Mouse (Mus musculus) CH12.LX (cell line): Measurements from ENCODE around the gene Cd27. TPM values are rescaled to one million over a fixed set of nuclear protein-coding genes. Genes with fewer than 3 reads are reported as not detected.

Experiments used
- DNase-seq: peaks from one replicate; pipeline ENCODE4 v3.0.0-alpha.2; 2013; ENCODE audit errors: extremely low read depth
- H3K27ac ChIP-seq: 2 replicates; pipeline ENCODE4 v1.5.1; 2012; ENCODE audit warnings: low read depth, mild to moderate bottlenecking, control low read depth, moderate library complexity; ENCODE audit not compliant: insufficient read depth
- H3K27me3 ChIP-seq: replicated peaks from 2 replicates; pipeline ENCODE3; 2012; ENCODE audit warnings: inconsistent platforms
- H3K36me3 ChIP-seq, 2 experiments: replicated peaks in 1 of 2; 2 replicates each; pipeline versions ENCODE3 to v1.6.1; 2012; ENCODE audit warnings: inconsistent platforms in 1 of 2, low read length in 1 of 2, mild to moderate bottlenecking in 1 of 2, mixed read lengths in 1 of 2, moderate library complexity in 1 of 2; ENCODE audit not compliant: control insufficient read depth in 1 of 2, insufficient read depth in 1 of 2
- H3K4me1 ChIP-seq, 2 experiments: 2 replicates each; pipeline ENCODE4 v1.6.1; 2012; ENCODE audit warnings: inconsistent platforms in 1 of 2, moderate library complexity in 1 of 2; ENCODE audit not compliant: insufficient read depth in 2 of 2, control insufficient read depth in 1 of 2
- H3K4me2 ChIP-seq: 2 replicates; pipeline ENCODE4 v1.6.1; 2012; ENCODE audit warnings: low read depth, mild to moderate bottlenecking, control low read depth; ENCODE audit not compliant: poor library complexity, insufficient read depth, severe bottlenecking
- H3K4me3 ChIP-seq, 3 experiments: fragments of 150-350 bp in 1 of 3; sonication (generic) in 1 of 3; replicated peaks in 1 of 3; 2 replicates each; pipeline versions ENCODE3 to v1.5.1; 2011 to 2012; ENCODE audit warnings: low read depth in 2 of 3, low read length in 2 of 3, mild to moderate bottlenecking in 2 of 3, moderate library complexity in 2 of 3, control low read depth in 1 of 3, improper control_type of control experiment in 1 of 3, inconsistent platforms in 1 of 3, mixed read lengths in 1 of 3; ENCODE audit not compliant: poor library complexity in 1 of 3
- H3K79me2 ChIP-seq: replicated peaks from 2 replicates; pipeline ENCODE4 v1.6.1; 2012; ENCODE audit warnings: mild to moderate bottlenecking, moderate library complexity; ENCODE audit not compliant: control insufficient read depth, poor library complexity, insufficient read depth, severe bottlenecking; ENCODE audit errors: extremely low read depth
- H3K9ac ChIP-seq: 2 replicates; pipeline ENCODE4 v1.6.1; 2012; ENCODE audit warnings: low read depth, mild to moderate bottlenecking, control low read depth, moderate library complexity; ENCODE audit not compliant: insufficient read depth
- H3K9me3 ChIP-seq: replicated peaks from 2 replicates; pipeline ENCODE3; 2012; ENCODE audit warnings: low read length, inconsistent platforms, mixed read lengths
- CHD2 ChIP-seq: IDR thresholded peaks from 2 replicates; pipeline ENCODE4 v1.6.1; 2011; ENCODE audit warnings: low read length, improper control_type of control experiment
- ELF1 ChIP-seq: IDR thresholded peaks from 2 replicates; pipeline ENCODE4 v1.6.1; 2014; ENCODE audit warnings: low read depth, mild to moderate bottlenecking, inconsistent platforms, low read length, improper control_type of control experiment
- EP300 ChIP-seq: IDR thresholded peaks from 2 replicates; pipeline ENCODE4 v1.6.1; 2011; ENCODE audit warnings: low read length, improper control_type of control experiment
- HCFC1 ChIP-seq: IDR thresholded peaks from 2 replicates; pipeline ENCODE4 v1.6.1; 2012; ENCODE audit warnings: low read depth, mild to moderate bottlenecking, inconsistent platforms, low read length, improper control_type of control experiment
- IRF4 ChIP-seq: IDR thresholded peaks from 2 replicates; pipeline ENCODE4 v1.6.1; 2014; ENCODE audit warnings: low read depth, mild to moderate bottlenecking, inconsistent platforms, low read length, improper control_type of control experiment
- JUN ChIP-seq: IDR thresholded peaks from 2 replicates; pipeline ENCODE4 v1.6.1; 2011; ENCODE audit warnings: low read depth, mild to moderate bottlenecking, low read length, improper control_type of control experiment, moderate library complexity; ENCODE audit not compliant: insufficient read depth
- KAT2A ChIP-seq: IDR thresholded peaks from 2 replicates; pipeline ENCODE4 v1.6.1; 2012; ENCODE audit warnings: low read length, improper control_type of control experiment, inconsistent platforms; ENCODE audit not compliant: insufficient replicate concordance
- MAX ChIP-seq: IDR thresholded peaks from 2 replicates; pipeline ENCODE4 v1.6.1; 2011; ENCODE audit warnings: low read length, improper control_type of control experiment
- MEF2A ChIP-seq: IDR thresholded peaks from 2 replicates; pipeline ENCODE4 v1.6.1; 2014; ENCODE audit warnings: low read depth, mild to moderate bottlenecking, inconsistent platforms, low read length, improper control_type of control experiment, borderline replicate concordance
- MXI1 ChIP-seq: IDR thresholded peaks from 2 replicates; pipeline ENCODE4 v1.6.1; 2011; ENCODE audit warnings: mild to moderate bottlenecking, low read depth, low read length, improper control_type of control experiment
- NELFE ChIP-seq: IDR thresholded peaks from 2 replicates; pipeline ENCODE4 v1.6.1; 2011; ENCODE audit warnings: low read depth, low read length, improper control_type of control experiment
- POLR2A ChIP-seq: IDR thresholded peaks from 2 replicates; pipeline ENCODE4 v1.6.1; 2011; ENCODE audit warnings: low read depth, mild to moderate bottlenecking, improper control_type of control experiment, low read length
- TBP ChIP-seq: conservative IDR thresholded peaks from 2 replicates; pipeline ENCODE4 v1.6.1; 2011; ENCODE audit warnings: low read depth, low read length, improper control_type of control experiment
- TCF12 ChIP-seq: IDR thresholded peaks from 2 replicates; pipeline ENCODE4 v1.6.1; 2014; ENCODE audit warnings: low read depth, mild to moderate bottlenecking, inconsistent platforms, low read length, improper control_type of control experiment
- UBTF ChIP-seq: IDR thresholded peaks from 2 replicates; pipeline ENCODE4 v1.6.1; 2012; ENCODE audit warnings: low read depth, mild to moderate bottlenecking, inconsistent platforms, low read length, improper control_type of control experiment, moderate library complexity
- USF1 ChIP-seq: IDR thresholded peaks from 2 replicates; pipeline ENCODE4 v1.6.1; 2014; ENCODE audit warnings: low read depth, mild to moderate bottlenecking, inconsistent platforms, low read length, improper control_type of control experiment
- ZKSCAN1 ChIP-seq: IDR thresholded peaks from 2 replicates; pipeline ENCODE4 v1.6.1; 2012; ENCODE audit warnings: low read depth, inconsistent platforms, low read length, improper control_type of control experiment, borderline replicate concordance
- dilution Hi-C: fragments of 300-500 bp; cut with MboI; formaldehyde crosslinking; loops from 2 replicates; pipeline ENCODE4 v1.14.3; 2020; ENCODE audit warnings: low sequenced_read_pairs; ENCODE audit not compliant: extremely low pct_unique_long_range_greater_than_20kb, extremely low pct_ligation_motif_present
- in situ Hi-C: fragments of 300-500 bp; cut with MboI; formaldehyde crosslinking; loops from 3 replicates; pipeline ENCODE4 v1.14.3; 2019; ENCODE audit warnings: low sequenced_read_pairs, low pct_ligation_motif_present, low pct_unique_long_range_greater_than_20kb, mixed read lengths
- polyA plus RNA-seq: library from polyadenylated mRNA; unstranded; fragments of >175 nt; gene quantifications from 2 replicates; pipeline ENCODE4 v1.2.1, GENCODE M21; 2012; ENCODE audit warnings: low read depth; ENCODE audit not compliant: insufficient read length
- total RNA-seq, 2 experiments: library from RNA; depleted of rRNA; stranded (reverse); fragments of 300-350 nt in 1 of 2; fragments of >200 nt in 1 of 2; gene quantifications; 2 replicates each; pipeline ENCODE4 v1.2.3; 2012 to 2014

Gene Cd27
- total and polyA plus RNA-seq, 3 experiments, result 0.54 TPM; not detected in 2

DNA sequence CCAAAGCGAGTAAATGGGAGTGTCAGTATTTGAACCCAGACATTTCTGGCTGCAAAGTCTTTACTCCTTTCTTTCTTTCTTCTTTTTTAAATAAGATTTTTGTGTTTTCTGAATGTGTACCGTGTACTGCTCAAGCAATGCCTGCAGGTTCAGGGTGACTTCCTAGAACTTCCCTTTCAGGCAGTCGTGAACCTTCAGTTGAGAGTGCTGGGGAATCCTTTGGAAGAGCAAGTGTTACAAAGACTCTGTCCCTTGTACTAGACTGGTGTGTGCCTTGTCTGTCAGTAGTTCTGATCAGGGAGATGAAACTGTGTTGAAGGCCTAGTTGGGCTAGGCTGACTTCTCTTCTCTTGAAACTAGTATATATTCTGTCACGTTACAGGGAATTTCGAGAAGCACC lies 44.0 kb downstream of the Cd27 start:
- TF ChIP-seq UBTF, result no peak
- no peak for TF ChIP-seq IRF4
- TF ChIP-seq USF1, result no peak
- TF ChIP-seq, all 38 proteins: peak for 0
- Histone ChIP-seq H3K36me3 (peaks cover 17 to 40% of the 10 kb centered on the region in 2 experiments), H3K4me1 (peaks cover 0 to 21% of the 10 kb centered on the region in 2 experiments; a peak in 2 of 4 replicates), H3K79me2 (peaks cover 37% of the 10 kb centered on the region), H3K9me3 (no peaks in the 10 kb centered on the region), H3K9ac (peak overlapping the region; percentile 93), H3K27ac (peak overlapping the region; percentile 28; the same call in 1 of the 2 replicates), H3K4me2 (peak overlapping the region; percentile 96), H3K27me3 (no peaks in the 10 kb centered on the region), H3K4me3 (peak overlapping the region; percentile 87 to 95 (median 95))
- dilution Hi-C loops (no loop called here), in situ Hi-C loops (no loop called here)
- peak; percentile 6 for DNase-seq

GRCm38 (mm10) chr6:125192016-125192714 lies 44.6 kb downstream of the Cd27 start:
- Histone ChIP-seq H3K27me3 (no peaks in the 10 kb centered on the region), H3K36me3 (peaks cover 24 to 45% of the 10 kb centered on the region in 2 experiments), H3K4me3 (peak overlapping the region; percentile 87 to 95 (median 95)), H3K9ac (peak overlapping the region; percentile 93), H3K4me1 (peaks cover 0 to 21% of the 10 kb centered on the region in 2 experiments; a peak in 2 of 4 replicates), H3K27ac (peak overlapping the region; percentile 97), H3K4me2 (peak overlapping the region; percentile 96), H3K9me3 (no peaks in the 10 kb centered on the region), H3K79me2 (peaks cover 39% of the 10 kb centered on the region)
- TF ChIP-seq KAT2A, result 0 out of 2 replicates have a peak, but pooled peaks have one; percentile 52
- TF ChIP-seq IRF4, result no peak
- TF ChIP-seq NELFE, result peak; percentile 51; the same call in 1 of the 2 replicates
- no peak for TF ChIP-seq JUN
- TF ChIP-seq ZKSCAN1, result no peak
- TF ChIP-seq MEF2A, result 0 out of 2 replicates have a peak, but pooled peaks have one; percentile 2
- TF ChIP-seq TBP, result peak; percentile 72; the same call in 1 of the 2 replicates
- TF ChIP-seq EP300, result no peak
- peak; percentile 49 for TF ChIP-seq MXI1
- TF ChIP-seq HCFC1, result peak; percentile 78
- peak; percentile 58 for TF ChIP-seq POLR2A
- TF ChIP-seq ELF1, result peak; percentile 78
- TF ChIP-seq CHD2, result no peak
- TF ChIP-seq TCF12, result peak; percentile 71
- no peak for TF ChIP-seq MAX
- dilution Hi-C loops, result no loop called here
- in situ Hi-C loops, result no loop called here
- DNase-seq, result peak; percentile 97
